Mouse (Mus musculus): ENCODE data around the gene Cd200r1. TPM values are rescaled to one million over a fixed set of nuclear protein-coding genes. Genes with fewer than 3 reads are reported as not detected.

Gene Cd200r1
- under 1 TPM; 0.28 to 0.70 TPM for total RNA-seq (2021)
- long read RNA-seq, experiment 1: 0 reads
- long read RNA-seq, experiment 2: 0 reads

- DNase-seq: no peak
Observed at GRCm38 (mm10) chr16:44765555-44766319, at the start of gene Cd200r1. Gene Cd200r1, plus strand, starts transcription at chr16:44765736.

GRCm38 (mm10) chr16:44716305-44717140, 49.0 kb upstream of the Cd200r1 start:
- no peak for DNase-seq

GRCm38 (mm10) chr16:44717141-44717634, 48.3 kb upstream of the Cd200r1 start:
- no peak for DNase-seq

GRCm38 (mm10) chr16:44717838-44718237, 47.7 kb upstream of the Cd200r1 start:
- DNase-seq: no peak

- no peak for DNase-seq
Observed at GRCm38 (mm10) chr16:44719349-44719748, 46.2 kb upstream of the Cd200r1 start.

GRCm38 (mm10) chr16:44720518-44720917, 45.0 kb upstream of the Cd200r1 start:
- no peak for DNase-seq

GRCm38 (mm10) chr16:44722666-44723065, 42.9 kb upstream of the Cd200r1 start:
- no peak for DNase-seq

GRCm38 (mm10) chr16:44724083-44724787, 41.3 kb upstream of the Cd200r1 start, which contains the start of gene Nepro:
Gene Nepro, plus strand, starts transcription at chr16:44724301.
- peak; percentile 93 for DNase-seq

- DNase-seq: peak; percentile 12
Observed at GRCm38 (mm10) chr16:44724847-44725246, 40.7 kb upstream of the Cd200r1 start.

GRCm38 (mm10) chr16:44725286-44726223, 40.0 kb upstream of the Cd200r1 start:
- DNase-seq: peak; percentile 62

- DNase-seq: no peak
Observed at GRCm38 (mm10) chr16:44727525-44727924, 38.0 kb upstream of the Cd200r1 start.

GRCm38 (mm10) chr16:44734059-44734458, 31.5 kb upstream of the Cd200r1 start:
- DNase-seq: no peak

GRCm38 (mm10) chr16:44735676-44736075, 29.9 kb upstream of the Cd200r1 start:
- no peak for DNase-seq

GRCm38 (mm10) chr16:44736118-44736517, 29.4 kb upstream of the Cd200r1 start:
- no peak for DNase-seq

GRCm38 (mm10) chr16:44742753-44743152, 22.8 kb upstream of the Cd200r1 start:
- no peak for DNase-seq

GRCm38 (mm10) chr16:44745471-44745865, 20.1 kb upstream of the Cd200r1 start:
- DNase-seq: no peak

- peak; percentile 74 for DNase-seq
Observed at GRCm38 (mm10) chr16:44745866-44746562, 19.5 kb upstream of the Cd200r1 start, which contains the start of gene Gtpbp8. Gene Gtpbp8, minus strand, starts transcription at chr16:44746363.

GRCm38 (mm10) chr16:44748007-44748406, 17.5 kb upstream of the Cd200r1 start:
- no peak for DNase-seq

- no peak for DNase-seq
Observed at GRCm38 (mm10) chr16:44757700-44758099, 7.8 kb upstream of the Cd200r1 start.

- no peak for DNase-seq
Observed at GRCm38 (mm10) chr16:44761811-44762210, 3.7 kb upstream of the Cd200r1 start.
